Mouse (Mus musculus): ENCODE data around the gene Tspan9.
A peak's percentile ranks its signal among the peaks of the same experiment; 100 is the strongest.

- TF ChIP-seq CTCF (IDR thresholded peaks at IDR 0.05; ENCODE audit: low read depth) (peak; percentile 81), EP300 (optimal IDR thresholded peaks at IDR 0.05) (no peak)
Observed at GRCm38 (mm10) chr6:128063501-128063900, 79.9 kb downstream of the Tspan9 start.
